Mouse (Mus musculus) megakaryocyte, embryonic 14.5 days (primary cell): ENCODE results near the gene Gpr157.

Experiments
- FLI1 ChIP-seq: IDR thresholded peaks from 2 replicates; pipeline ENCODE4 v1.6.1; 2012; ENCODE audit warnings: low read length, inconsistent platforms, mixed read lengths
- GATA1 ChIP-seq: IDR thresholded peaks from 3 replicates; pipeline ENCODE4 v1.6.1; 2012; ENCODE audit warnings: mixed read lengths, low read length, inconsistent platforms, borderline replicate concordance

- TF ChIP-seq GATA1 (no peak), FLI1 (no peak)
Observed at GRCm38 (mm10) chr4:150041346-150042110, 45.6 kb upstream of the Gpr157 start.
